Mouse (Mus musculus) skeletal muscle tissue, adult 2 months (tissue): ENCODE measurements around the gene Arap2.

Experiments
- DNase-seq: peaks from one replicate; pipeline ENCODE4 v3.0.0-alpha.2; 2012; ENCODE audit warnings: low read depth, low spot score

Arap2 gene

DNA sequence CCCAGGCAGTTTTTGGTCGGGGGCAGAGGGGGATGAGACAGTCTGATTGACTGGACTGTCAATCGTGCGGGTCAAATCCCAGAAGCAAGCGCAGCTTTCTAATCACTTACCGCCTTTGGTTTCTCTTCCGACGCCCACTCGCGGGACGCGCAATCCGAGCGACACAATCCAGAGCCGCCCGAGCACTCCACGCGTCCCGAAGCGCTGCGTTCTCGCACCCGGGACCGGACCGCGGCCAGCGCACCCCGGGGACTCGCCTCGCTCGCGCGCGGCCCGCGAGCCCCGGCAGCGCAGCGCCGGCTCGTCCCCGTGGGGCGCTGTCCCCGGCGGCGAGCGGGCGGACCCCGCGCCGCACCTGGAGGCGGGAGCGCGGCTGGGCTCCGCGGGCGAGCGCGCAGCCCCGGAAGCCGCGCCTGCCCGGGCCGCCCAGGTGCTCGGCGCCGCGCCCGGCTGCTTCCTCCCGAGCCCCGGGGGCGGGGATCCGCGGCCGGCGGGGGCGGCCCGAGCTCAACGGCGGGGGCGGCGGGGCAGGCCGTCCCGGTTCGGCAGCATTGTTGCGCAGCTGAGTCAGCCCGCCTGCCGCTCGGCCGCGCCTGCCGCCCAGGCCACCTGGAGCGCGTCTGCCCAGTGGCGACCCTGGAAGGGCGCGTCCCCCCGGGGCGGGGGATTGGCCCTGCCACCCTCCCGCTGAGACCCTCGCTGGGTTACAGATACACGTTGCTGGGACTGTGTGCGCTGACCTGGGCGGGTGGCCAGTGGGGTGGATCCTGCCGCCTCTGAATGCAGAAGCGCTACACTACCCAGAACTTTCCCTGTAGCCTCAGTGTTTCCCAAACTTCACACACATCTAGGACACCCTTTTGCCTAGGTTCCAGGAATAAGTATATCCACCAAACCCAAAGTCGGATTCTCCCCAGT, at the start of gene Arap2:
Arap2 (minus strand) TSS at position 376 of the 918 bp plus-strand sequence.
- DNase-seq, result no peak

DNA sequence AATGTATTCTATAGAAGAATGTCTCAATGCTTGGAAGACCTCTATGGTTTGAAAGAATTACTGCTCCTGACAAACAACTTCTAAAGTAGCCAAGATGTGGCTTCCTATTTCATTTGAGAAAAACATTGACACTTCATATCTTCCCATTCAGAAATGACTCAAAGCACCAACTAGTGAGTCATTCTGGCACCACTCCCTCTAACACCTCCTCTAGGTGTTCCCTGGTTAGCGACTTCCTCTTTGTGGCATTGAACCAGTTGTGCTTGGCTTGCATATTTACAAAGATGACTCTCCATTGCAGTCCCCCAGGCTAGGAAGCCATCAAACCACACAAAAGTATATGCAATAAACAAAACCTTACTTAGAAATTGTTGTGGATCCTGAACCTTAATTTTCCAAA, 49.8 kb upstream of the Arap2 start:
- peak; percentile 1 for DNase-seq

DNA sequence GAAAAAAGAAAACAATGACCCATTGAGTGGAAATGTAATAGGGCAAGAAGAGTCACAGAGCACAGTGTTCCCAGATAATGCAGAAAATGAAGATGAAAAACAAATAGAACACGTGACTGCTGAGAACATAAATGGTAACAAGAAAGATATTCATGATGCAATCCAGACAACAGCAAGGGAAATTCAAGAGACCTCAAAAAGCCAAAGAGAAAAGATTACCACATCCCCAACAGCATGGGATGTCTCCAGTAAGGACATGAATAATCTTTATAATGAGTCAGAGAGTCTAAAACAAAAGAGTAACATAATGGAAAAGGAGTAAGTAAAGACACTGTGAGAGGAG, 48.1 kb upstream of the Arap2 start:
- no peak for DNase-seq

DNA sequence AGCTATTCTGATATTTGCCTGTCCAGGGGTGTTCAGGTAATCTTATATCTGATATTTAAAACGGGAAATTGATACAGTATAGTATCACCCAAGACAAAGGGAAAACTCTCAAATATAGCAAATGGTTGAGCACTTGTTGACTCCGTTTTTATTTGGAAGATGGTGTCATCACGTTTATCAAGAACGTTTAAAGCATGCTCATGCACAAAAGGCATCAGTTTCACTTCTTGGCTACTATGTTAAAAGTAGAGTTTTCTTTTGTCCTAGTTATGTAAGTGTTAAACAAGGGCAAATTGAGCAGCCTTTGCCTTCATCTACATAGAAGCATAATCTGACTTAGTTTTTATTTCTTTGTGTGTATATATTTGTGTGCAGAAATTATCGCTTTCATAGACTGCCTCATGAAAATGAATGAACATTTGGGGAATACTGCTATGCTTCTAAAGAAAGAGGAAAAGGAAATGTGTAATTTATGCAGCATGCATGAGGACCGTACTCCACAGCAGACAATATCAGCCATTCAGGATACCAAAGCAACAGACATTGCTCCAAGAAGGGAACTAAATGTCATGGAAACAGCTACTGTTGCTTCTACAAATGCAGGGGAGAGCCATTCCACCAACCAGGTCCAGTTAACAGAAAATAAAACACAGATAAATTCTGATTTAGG, 47.6 kb upstream of the Arap2 start, which contains the start of gene Dthd1:
Dthd1 (plus strand) TSS at position 422 of the 670 bp plus-strand sequence.
- DNase-seq, result no peak

DNA sequence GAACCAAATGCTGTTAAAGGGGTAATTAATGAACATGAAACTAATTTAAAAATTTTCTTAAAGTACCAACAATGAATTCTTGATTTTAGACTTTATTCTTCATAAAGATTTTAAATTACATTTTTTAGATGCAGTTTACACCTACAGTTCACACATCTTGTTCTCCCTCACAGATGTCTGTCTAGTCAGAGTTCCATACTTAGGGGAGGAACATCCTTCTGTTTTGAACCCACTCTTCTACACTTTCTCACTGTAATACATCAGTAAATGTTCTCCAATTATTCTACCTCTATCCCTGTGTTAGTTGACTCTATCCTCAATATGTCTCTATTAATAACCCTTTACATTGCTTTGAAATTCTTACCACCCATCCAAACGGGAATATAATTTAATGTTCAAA, 26.8 kb upstream of the Arap2 start:
- DNase-seq, result no peak

DNA sequence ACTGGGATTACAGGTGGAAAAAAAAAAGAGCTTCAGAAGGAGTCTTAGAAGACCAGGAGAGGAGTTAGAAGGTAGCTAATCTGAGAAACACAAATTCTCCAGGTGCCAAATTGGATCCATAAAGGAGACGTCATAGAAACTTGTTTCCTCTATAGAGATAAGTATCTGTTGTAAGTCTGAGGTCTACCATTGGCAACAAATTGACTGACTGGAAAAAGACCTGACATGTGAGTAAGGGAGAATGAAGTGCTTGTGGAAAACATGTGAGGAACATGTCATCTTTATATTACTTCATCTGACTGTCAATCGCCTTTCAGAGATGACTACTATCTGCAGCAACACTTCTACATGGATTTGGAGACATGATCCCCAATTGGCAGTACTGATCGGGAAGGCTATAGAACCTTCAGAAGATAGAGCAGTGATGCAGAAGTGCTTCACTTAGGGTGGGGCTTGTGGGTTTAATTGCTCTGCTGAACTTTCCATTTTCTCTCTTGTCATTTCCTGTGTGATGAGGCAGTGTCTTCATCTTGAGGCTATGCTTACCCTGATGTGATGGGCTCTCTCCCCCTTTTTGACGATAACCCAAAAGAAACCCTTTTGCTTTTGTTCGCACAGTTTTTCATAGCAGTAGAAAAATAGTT, 25.1 kb upstream of the Arap2 start:
- DNase-seq, result no peak

DNA sequence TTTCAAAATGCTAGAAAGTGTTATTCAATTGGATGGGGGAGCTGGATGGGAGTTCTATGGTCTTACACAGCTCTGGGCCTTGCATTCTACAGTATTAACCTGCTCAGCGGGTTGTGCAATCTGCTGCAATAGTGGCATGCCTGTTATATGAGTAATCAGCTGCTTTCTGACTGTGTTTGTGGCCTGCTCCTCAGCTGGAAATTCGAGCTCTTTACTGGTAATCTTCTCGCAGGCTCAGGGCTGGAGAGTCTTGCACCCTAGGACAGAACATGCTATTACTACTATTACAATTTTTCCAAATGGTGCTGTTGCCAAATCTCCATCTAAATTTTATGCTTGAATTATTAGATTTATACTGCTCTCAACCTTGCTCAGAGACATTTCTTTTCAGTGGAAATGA, 20.9 kb upstream of the Arap2 start:
- DNase-seq, result no peak

DNA sequence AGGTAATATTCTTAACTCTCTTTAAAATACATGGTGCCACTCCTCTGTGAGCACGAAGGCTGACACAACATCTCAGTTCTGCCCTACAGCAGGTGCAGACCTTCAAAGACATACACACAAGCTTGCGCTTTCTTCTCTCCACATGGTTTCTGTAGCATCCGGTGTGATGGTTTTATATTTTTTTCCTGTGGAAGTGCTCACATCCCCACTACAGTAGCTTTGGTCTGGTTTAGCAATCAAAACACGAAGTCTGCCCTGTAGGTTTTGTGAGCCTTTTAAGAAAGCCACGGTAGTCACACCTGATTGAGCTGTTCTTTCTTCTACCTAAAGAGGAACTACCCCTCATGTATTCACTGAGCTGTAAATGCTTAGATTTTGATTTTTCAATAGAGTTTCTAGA, 12.7 kb upstream of the Arap2 start:
- DNase-seq, result no peak

DNA sequence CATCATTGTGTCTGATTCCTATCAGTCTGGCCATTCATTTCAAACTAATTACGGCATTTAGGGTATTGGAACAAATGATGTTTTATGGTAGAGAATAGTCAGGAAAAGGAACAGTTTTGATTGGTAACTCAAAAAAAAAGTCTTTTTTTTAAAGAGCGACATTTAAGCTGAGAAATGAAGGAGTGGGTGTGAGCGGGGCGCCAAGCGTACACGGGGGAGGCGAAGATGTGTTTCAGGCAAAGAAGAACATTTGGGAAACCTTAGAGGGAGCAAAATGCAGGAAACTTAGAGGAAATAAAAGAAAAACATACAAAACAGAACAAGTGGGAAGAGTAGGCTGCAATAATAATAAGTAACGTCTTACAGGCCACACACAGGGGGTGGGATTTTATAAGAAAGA, 11.8 kb upstream of the Arap2 start:
- no peak for DNase-seq

DNA sequence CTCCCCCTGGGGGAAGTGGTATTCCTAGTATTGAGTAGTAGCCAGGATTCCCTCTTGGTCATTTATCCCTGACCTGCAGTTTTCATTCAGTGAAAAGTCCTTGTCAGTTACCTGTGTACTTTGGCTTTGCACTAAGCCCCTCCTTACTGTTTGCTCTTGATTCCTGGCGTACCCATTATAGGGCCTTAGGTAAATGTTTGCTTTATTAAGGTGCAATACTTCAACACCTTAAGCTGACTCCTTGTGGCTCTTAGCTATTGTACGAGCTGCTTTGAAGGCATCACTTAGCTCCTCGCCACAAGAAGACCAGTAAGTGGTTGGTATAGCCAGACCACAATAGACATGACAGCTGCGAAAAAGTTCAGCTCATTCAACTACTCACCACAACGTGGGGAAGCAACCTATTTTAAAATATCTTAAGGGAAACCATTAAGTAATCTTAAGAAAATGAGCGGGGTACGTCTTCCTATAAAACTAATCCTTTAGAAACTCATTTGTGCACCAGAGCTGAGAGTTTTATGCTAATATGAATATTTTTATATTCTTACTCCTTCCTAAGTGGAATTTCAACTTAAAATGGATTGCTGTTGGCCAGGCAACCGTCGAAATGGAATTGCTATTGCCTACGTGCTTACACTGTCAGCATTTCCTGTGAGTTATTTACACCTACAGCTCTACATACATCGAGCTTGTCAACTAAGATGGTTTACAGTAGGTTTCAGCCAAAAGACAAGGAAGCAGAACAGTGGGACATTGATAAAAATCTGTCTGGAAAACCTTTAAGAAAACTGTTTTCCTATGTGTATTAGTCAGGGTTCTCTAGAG, 6.0 kb upstream of the Arap2 start:
- DNase-seq, result no peak

DNA sequence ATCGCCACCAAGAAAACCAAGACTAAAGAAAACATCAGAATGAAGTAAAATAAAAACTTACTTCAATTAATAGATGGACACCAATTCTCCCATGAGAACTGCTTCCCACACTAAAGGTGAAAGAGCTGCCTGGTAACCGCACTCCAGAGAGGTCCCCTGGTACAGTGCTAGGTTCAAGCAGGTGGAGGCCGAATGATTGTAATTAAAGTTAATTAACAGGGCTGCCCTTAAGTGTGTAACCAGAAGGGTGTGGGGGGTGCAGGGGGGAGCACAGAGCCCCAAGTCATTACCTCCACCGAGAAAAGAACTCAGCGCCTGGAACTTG, 538 bp downstream of the Arap2 start:
- no peak for DNase-seq

DNA sequence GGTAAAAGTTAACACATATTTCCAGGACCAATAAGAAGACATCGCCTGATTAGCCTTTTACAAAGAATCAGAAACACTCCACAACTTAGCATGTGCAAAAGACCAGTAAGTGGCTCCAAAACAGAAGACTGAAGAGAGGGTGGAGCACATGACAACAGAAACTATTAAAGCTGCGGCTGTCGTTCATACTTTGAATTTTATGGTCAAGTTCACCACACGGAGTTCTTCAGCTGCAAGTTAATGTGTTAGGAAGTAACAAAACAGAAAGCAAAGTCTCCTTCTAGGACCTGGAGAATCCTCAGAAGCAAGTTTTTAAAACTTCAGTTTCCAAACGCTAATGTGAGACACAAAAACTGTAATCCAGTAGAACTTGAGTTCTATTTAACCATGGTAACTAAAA, 1.8 kb downstream of the Arap2 start:
- DNase-seq, result no peak

DNA sequence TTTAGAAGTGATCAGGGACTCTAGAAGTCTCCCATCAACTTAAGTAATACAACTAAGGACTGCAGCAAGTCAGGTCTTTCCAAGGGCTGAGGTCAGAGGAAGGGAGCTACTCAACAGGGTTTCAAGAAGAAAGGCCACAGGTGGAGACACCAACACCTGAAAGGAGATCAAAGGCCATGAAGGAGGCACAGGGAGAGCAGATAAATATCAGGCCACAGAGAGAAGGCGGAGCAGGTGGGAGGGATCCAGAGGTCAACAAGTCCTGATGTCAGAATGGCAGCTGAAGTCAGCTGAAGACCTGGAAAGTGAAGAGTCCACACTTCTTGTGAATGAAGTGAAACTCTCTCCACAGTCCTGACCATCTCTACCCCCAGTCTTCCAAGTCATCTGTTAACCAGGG, 2.9 kb downstream of the Arap2 start:
- DNase-seq, result no peak

DNA sequence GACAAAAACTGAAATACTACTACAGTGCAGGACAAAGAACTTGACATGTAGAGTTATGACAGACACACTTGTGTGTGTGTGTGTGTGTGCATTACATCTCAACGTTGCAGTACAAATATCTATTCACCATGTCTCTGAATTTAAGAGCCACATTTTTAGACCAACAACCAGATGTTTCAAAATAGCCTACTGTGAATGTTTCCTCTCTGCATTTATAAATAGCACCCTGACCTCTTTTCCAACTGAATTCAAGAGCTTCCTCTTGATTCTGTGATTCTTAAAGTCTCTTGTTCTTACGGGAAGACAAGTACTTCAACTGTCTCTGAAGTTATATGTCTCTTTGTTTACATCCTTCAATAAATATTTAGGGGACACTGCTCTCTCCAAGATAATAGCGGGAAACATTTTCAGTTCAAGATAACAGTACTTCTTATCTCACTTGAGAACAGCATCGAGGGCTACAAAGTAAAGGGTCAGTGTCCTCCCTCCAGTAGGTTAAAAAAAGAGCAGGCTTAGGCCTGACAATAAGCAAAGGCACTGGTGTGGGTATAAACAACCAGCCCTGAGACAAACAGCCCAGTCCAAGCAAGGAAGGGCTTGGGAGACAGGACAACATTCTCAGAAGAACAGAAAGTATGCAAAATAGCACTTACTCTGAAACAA, 3.5 kb downstream of the Arap2 start:
- no peak for DNase-seq

DNA sequence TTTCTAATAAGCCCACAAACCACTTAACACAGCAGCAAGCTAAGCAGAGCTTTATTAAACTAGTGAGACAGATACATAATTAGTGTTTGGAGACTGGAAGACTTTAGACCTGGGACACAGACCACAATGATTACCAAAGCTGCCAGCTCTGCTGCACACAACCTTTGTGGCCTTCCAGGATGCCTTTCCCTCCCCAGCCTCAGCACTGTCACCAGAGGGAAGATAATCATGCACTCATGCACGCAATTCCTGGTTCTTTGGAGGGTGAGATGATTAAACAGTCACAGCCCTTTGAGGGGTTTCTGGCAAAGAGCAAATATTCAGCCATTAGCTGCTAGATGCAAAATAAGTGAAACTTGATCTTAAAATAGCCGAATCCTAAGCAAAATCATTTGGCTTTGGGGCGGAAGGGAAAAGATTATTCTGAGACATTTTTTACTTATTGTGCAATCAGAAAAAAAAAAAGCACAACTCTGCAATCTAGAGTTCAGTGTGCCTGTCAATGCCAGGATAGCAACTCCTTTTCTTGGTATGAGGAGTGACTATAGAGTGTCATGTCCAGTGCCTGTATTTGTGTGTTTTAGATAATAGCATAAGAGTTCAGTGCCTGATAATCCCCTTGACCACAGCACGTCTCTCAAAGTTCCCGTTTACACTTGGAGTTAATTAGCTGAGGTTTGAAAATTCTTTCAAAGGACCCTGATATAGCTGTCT, 5.0 kb downstream of the Arap2 start:
- DNase-seq, result no peak

DNA sequence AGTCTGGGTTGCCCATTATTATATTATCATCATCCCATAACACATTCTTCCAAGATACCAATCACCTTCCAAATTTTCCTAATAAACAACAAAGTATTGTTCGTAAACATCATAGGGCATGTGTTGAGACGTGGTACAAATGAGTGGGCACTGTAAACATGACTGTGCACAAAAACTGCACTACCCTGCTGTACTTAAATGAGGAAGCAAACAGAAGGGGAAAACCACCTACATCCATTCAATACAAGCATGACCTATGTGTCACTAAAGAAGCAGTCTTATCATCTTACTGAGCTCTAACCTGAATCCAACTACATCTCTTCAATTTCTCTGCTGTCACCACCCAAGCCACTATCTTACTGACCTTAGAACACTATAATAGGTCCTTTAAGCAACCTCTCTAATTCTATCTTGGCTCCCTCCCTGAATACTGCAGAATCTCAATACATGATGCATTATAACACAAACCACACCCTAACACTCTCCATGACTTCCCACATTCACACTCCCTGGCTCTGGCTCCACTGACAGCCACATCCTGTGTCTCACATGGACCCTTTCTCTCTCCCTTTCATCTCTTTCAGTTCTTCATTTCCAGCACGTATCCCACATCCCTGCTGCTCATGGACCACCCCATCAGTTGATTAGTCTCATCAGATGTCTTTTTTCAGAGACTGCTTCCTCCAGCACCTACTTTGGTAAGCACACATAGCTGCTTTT, 10.0 kb downstream of the Arap2 start:
- DNase-seq, result no peak

DNA sequence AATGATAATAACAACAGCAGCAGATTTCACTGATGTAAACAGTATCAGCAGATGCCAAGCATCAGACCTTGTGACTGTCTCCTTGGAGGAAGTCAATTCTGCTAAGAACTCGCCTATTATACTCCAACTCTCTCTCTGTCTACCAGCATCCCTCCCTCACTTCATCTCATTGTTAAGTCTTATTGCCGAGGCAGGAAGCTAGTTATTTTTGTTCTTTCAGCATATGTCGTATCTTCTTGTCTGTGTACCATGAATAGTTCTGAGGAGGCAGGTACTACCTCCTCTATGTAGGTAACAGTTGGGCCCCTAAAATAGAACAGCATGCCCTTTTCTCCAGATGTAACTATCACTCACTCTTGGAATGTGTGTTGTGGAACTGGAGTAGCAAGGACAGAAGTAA, 13.0 kb downstream of the Arap2 start:
- DNase-seq, result no peak

DNA sequence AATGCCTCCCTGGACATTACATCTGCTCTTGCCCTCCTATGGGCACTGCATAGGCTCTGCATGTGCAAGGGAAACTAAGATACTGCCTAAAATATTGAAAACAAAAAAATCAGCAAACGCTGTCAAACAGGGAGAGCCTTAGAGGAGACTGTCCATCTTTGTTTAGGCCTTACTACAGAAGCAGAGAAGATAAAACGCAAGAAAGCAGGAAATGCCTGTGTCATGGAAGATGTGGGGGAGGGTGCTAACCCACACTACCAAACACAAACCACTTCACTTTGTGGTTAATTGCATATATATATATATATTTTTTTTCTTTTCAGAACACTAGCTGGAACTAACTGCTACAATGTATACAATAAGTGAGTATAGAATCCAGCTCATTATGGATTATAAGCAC, 14.3 kb downstream of the Arap2 start:
- DNase-seq, result no peak

DNA sequence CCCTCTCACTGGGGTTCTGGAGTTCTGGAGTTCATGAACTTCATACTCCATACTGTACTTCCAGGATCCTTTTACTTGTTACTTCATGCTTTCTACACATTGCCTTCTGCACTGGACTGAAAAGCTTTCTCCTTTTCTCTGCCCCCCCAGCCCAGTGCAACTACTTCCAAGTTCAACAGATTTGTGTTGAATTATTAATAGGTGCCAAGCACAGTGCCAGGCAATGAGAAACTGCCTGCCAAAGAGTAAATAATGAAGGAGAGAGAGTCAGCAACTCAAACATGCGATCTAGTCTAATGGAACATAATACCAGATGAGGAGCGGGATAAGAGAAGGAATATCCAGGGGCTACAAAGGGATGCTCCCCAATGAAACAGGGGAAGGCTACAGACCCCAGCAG, 17.8 kb downstream of the Arap2 start:
- DNase-seq, result no peak
